Mouse (Mus musculus) kidney, postnatal 36 days (tissue): ENCODE data around the gene Cadps.
A peak's percentile ranks its signal among the peaks of the same experiment; 100 is the strongest.
"Not testable (repeated sequence)": the region's sequence is repeated elsewhere in the genome, so short reads cannot be mapped to it uniquely, and the experiment has no call there.

ENCODE experiments used
- DNase-seq, 2 experiments: peaks; one replicate each; pipeline ENCODE4 v3.0.0; 2021 to 2022; ENCODE audit warnings: mixed read lengths in 2 of 2

The Cadps gene

GRCm38 (mm10) chr14:12581657-12582056 lies 241.2 kb downstream of the Cadps start:
- DNase-seq, result no peak

- no peak for DNase-seq
These were observed 242.1 kb downstream of the Cadps start for GRCm38 (mm10) chr14:12580786-12581185.

DNA sequence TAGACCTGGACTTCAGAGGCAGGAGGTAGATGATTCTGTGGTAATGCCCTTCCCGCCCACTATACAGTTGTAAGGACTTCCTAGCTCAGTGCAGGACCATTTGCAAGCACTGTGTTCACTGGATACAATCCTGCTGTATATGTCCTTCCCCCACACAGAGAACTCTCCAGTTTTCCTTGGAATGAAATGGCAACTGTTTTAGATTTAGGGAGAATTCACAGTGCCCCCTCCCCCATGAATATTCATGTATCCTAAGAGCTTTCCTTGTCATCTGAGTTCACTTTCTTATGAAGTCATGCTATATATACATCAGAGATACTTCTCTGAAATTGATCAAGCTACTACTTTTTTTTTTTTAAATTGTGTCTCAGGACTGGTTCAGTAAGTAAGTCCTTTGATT lies 244.7 kb downstream of the Cadps start:
- no peak for DNase-seq

DNA sequence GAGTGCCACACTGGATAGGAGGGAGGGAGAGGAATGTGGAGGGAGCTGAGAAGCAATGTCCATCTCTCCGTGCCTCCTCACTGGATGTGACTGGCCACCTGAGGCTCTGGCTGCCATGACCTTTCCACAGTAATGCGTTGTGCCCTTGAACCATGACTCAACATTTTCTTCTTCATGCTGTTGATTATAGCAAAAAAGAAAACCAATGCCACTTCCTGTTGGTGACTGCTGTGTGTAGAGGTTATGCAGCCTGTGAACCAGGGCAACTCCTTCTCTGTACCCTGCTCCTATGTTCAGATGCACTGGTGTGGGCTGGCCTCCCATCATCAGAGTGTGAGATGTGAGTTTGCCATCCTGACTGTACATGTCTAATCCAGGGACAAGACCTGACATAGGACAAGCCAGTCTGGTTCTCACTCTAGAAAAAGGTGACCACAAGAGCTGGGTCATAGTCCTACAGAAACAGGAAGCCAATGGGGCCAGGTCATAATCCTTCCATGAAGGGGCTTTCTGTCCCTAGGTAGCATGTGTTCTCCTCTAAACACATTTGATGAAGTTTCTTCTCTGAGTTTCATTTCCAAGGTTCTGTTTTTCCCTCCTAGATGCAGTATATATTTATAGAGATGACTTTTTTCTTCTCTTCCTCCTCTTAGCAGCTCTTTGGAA lies 245.3 kb downstream of the Cadps start:
- no peak for DNase-seq

DNA sequence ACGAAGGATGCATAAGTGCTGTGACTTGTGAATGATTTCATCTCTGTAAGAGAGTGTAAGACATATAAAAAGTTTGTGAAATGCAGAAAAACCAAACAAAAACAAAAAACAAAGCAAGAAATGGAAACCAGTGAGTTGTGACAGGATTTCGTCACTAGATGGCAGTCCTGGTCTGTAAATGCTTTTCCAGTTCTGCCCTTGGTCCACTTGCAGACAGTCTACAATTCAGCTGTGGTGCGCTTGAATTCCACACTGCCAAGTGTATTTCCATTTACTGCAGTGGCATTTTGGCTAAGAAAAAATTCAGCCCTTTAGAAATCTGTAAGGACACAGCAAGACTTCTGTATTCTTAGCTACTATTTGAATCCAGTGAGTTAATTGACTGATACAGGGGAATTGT lies 247.8 kb downstream of the Cadps start:
- DNase-seq, result peak; percentile 17 to 60

DNA sequence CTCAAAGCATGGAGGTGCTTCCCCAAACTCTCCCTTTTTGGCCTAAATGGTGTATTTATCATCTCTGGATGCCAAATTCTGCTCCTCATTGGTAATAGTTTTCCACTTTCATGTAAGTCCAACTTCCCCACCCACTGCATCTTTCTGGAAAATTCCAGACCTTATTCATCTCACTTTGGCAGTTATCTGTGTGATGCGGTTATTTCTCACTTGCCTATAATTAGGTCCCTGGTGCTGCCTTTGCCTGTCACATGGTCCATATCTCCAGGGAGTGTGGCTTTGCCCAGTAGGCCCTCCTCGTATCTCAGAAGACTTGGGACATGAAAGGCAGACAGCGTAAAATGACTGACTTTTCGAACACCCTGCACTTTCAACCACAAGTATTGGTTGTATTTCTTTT lies 248.5 kb downstream of the Cadps start:
- DNase-seq, result no peak

DNA sequence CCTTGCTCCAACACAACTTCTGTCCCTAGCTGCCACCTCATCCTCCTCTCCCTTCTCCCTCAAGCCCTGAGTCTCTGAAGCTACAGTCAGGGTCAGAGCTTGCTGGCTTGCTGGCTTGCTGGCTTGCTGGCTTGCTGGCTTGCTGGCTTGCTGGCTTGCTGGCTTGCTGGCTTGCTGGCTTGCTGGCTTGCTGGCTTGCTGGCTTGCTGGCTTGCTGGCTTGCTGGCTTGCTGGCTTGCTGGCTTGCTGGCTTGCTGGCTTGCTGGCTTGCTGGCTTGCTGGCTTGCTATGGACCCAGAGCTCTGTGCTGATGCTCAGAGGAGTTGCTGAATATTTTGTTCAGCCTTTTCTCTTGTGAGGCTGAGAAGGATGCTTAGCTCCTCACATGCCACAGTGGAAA lies 261.1 kb downstream of the Cadps start:
- DNase-seq, result not testable (repeated sequence)

DNA sequence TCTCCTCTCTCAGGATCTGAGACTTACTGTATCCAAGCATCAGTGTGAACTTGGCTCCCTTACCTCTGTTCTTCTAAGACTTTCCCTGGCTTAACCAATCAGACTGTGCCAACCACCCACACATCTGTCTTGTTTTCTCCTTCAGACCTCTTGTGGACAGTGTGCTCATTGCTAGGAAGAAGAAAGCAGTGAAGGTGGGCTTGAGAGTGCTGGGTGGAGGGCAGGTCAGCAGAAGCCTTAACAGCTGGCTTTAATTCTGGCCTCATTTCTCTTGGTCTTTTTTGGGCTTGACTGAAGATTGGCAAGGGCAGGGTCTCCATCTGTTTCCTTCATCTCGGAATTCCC lies 262.7 kb downstream of the Cadps start:
- DNase-seq, result no peak

- no peak for DNase-seq
These were observed 263.2 kb downstream of the Cadps start for GRCm38 (mm10) chr14:12559574-12560232.

DNA sequence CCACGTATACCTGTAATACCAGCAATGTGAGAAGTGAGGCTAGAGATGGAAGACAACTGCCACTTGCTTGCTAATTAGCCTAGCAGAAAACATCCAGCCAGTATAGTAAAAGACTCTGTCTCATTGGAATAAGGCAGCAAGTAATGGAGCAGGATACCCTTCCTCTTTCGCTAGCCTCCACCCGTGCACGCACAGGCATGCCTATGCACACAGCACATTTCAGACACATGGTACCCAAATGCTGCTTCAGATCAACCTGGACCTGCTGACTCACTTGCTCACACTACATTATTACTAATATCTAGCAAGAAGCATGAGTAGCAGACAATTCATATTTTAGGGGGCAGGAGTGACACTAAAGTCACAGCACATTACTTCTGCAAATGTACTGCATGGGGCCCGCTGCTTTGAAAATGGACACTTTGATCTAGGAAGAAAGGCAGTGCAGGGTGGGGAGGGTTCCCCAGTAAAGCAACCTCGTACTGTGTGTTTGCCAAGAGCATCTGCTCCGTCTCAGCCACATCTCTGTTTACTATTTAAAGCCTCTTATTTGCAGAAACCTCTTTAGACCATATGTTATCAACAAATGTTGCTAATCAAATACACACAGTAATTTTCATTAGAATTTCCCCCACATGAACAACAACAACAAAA lies 263.8 kb downstream of the Cadps start:
- DNase-seq, result no peak

- no peak for DNase-seq
These were observed 268.4 kb downstream of the Cadps start for GRCm38 (mm10) chr14:12554486-12554885.

- DNase-seq, result peak in 1 of 2 experiments; percentile 2
These were observed 271.5 kb downstream of the Cadps start for GRCm38 (mm10) chr14:12551353-12551752.

DNA sequence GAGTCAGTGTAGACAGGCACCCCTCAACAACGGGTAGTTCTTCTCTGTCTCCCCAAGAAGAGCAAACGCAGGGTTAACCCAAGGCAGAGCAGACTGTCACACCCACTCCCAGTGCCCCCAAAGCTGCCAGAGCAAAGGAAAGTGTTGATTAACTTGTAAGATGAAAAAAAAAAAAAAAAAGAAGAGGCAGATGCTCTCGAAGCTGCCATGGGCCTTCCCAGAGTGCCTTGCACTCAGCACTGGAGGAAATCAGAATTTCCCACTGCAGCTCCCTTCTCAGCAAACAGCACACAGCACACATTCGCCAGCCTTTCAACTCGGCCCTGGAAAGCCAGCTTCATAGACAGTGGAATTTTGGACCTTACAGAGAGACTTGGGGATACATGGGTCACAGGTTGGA lies 271.9 kb downstream of the Cadps start:
- no peak for DNase-seq

- no peak for DNase-seq
These were observed 273.6 kb downstream of the Cadps start for GRCm38 (mm10) chr14:12549290-12549689.

DNA sequence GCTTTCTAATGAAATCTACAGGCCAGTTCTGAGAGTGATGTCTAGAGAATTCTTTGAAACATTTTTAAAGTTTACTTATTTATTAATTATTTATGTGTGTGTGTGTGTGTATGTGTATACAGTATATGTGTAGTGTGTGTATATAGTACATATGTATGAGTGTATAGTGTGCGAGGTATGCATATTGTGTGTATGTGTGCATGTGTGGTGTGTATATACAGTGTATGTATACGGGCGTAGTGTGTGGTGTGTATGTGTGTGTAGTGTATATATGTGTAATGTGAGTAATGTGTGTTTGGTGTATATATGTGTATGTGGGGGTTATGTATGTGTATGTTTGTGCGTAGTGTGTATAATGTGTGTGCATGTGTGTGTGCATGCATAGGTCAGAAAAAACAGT lies 275.4 kb downstream of the Cadps start:
- no peak for DNase-seq

GRCm38 (mm10) chr14:12541733-12542132 lies 281.1 kb downstream of the Cadps start:
- no peak for DNase-seq

DNA sequence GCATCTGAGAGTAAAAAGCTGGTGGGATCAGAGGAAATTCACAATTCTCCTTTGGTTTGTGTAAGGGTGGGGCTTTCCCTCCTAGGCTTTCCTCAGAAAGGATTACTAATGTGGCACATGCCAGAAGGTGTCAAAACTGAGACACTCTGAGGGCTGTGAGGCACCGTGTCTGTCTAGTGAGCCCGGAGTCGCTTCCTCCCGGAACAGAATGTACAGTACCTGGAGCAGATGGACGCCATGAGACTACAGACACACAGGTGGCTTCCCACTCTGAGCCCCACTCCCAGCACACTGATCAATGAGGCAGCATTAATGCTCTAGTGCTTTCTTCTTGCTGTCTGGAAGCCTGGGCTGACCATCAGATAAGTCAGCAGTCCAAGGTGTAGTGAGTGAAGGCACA lies 283.8 kb downstream of the Cadps start:
- DNase-seq, result no peak

DNA sequence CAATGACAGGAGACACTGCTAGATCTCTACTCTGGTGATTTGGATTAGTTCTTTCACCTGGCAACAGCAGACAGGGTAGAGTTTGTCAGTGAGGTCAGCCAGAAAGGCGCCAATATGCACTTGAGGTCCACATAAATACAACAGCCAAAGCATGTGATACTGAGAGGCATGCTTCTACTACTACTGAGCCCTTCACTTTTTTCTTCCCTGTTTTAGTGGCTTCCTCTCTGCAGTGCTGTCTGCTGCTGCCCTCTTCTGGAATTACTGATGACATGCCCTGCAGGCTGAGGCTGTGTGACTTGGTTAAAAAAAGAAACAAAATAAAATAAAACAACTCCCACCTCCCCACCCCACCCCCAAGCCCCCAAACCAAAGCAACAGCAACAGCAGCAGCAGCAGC lies 291.8 kb downstream of the Cadps start:
- DNase-seq, result peak; percentile 6 to 41

DNA sequence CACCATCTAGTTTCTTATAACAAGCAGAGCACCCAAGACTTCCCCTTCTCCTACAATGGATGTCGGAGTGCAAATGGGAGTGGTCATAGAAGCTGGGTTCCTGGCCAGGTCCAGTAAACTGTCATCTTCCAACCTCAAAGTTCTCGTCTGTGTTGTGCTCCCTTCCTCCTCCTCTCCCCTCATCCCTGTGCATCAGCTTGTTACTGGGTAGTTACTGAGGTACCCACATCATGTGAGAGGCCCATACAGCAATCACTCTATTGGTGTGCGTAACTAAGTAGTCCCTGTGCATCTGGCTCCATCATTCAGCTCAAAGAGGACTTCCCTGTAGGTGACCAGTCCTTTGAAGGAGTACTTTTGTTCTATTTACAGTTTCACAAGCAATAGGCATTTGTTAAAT lies 292.3 kb downstream of the Cadps start:
- DNase-seq, result no peak

DNA sequence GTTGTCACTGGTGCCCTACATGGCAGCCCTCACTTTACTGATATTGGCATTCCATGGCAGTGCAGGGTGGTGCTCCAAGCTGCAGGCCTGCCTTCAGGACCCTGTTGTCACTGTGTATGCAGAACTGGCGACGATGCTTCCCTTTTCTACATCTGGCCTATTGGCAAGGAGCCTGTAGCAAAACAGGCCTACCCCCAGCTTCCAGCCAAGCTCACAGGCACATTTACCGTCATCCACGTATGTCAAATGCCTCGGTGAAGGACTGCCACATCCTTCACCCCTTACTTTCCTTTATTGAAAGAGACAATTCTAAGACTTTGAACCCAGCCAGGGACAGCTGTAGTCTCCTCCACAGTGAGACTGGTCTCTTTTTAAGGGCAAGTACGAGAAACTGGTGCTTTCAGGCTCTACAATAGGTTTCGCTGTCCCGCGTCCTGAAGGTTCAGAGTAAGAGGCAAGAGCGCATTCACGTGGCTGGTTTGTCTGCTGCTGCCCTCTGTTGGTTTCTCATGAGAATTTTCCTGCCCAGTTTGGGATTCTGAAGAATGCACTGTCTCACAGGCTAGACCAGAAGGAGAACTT lies 292.8 kb downstream of the Cadps start:
- DNase-seq, result peak; percentile 35 to 64

GRCm38 (mm10) chr14:12527296-12527695 lies 295.6 kb downstream of the Cadps start:
- no peak for DNase-seq

DNA sequence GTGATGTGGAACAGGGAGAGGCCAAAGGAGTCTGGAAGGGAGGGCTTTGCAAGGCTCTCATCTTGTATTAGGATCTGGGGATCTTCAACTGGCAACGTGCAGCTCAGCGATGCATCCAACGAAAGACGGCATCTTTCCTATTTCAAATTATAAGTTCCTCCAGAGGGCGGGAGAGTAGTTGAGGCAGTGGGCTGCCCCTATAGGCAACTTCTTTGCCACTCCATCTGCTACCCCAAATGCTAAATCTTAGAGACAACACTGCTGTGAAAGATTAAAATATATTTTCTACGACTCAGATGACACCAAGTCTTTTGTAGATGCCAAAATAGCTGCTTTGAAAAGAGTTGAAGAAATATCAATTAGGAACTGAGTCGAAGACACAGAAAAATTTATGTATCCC lies 315.9 kb downstream of the Cadps start:
- no peak for DNase-seq

- no peak for DNase-seq
These were observed 318.5 kb downstream of the Cadps start for GRCm38 (mm10) chr14:12504191-12504947.
